Mouse (Mus musculus) spleen, adult 2 months (tissue): ENCODE data around the gene Zfyve9.

Experiments used
- CTCF ChIP-seq: fragments of 200-500 bp; IDR thresholded peaks from 2 replicates; pipeline ENCODE4 v1.5.1; 2011; ENCODE audit warnings: mild to moderate bottlenecking, inconsistent platforms; ENCODE audit not compliant: insufficient read depth, insufficient read length, insufficient replicate concordance; ENCODE audit errors: extremely low read depth
- POLR2A ChIP-seq: fragments of 200-500 bp; IDR thresholded peaks from 2 replicates; pipeline ENCODE4 v1.6.1; 2011; ENCODE audit warnings: low read depth, low read length, inconsistent platforms

DNA sequence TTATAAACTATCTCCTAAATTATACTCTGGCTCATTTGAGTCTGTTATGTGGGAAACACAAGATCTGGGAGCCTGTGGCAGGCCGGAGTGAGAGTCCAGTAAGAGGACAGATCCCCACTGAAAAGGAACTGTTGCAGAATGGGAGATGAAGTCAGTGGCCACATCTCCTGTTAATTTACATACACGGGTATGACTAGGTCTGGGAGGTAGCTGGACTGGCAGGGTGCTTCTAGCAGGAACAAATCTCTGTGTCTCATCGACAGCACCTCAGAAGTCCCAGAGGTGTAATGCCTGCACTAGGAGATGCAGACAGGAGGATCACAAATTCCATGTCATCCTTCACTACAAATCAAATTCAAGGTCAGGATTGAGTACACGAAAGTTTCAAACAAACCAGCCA is 162.0 kb downstream of the Zfyve9 start:
- no peak for TF ChIP-seq CTCF
- no peak for TF ChIP-seq POLR2A
